Mouse (Mus musculus) stomach, postnatal 0 days (tissue): ENCODE measurements around the gene Chrna10. TPM values are rescaled to one million over a fixed set of nuclear protein-coding genes. Genes with fewer than 3 reads are reported as not detected.

Experiments
- ATAC-seq: fragments of 200-750 bp; cut with Nextera tagmentation; 2 replicates; pipeline ENCODE4 v1.8.0; 2017; ENCODE audit not compliant: low FRiP score, low TSS enrichment
- DNase-seq: peaks from one replicate; pipeline ENCODE4 v3.0.0-alpha.2; 2016; ENCODE audit warnings: low spot score
- H3K27ac ChIP-seq: fragments of 300-500 bp; sonication (generic); replicated peaks from 2 replicates; pipeline ENCODE4 v1.5.1; 2014; ENCODE audit warnings: mild to moderate bottlenecking, control low read depth
- H3K27me3 ChIP-seq: fragments of 300-500 bp; sonication (generic); 2 replicates; pipeline ENCODE4 v1.6.1; 2014; ENCODE audit warnings: low read length; ENCODE audit not compliant: control insufficient read depth, insufficient read depth
- H3K36me3 ChIP-seq: fragments of 300-500 bp; sonication (generic); 2 replicates; pipeline ENCODE4 v1.6.1; 2014; ENCODE audit warnings: low read length, mixed read lengths; ENCODE audit not compliant: control insufficient read depth, insufficient read depth
- H3K4me1 ChIP-seq: fragments of 300-500 bp; sonication (generic); replicated peaks from 2 replicates; pipeline ENCODE4 v1.6.1; 2014; ENCODE audit warnings: antibody characterized with exemption; ENCODE audit not compliant: control insufficient read depth, insufficient read depth
- H3K4me2 ChIP-seq: fragments of 300-500 bp; sonication (generic); replicated peaks from 2 replicates; pipeline ENCODE4 v1.6.1; 2014; ENCODE audit warnings: low read depth, mild to moderate bottlenecking, control low read depth, moderate library complexity
- H3K4me3 ChIP-seq: fragments of 300-500 bp; sonication (generic); 2 replicates; pipeline ENCODE4 v1.5.1; 2014; ENCODE audit warnings: low read depth, low read length, control low read depth
- H3K9ac ChIP-seq: fragments of 300-500 bp; sonication (generic); 2 replicates; pipeline ENCODE4 v1.6.1; 2014; ENCODE audit warnings: mild to moderate bottlenecking, low read length, control low read depth, mixed read lengths
- H3K9me3 ChIP-seq: fragments of 300-500 bp; sonication (generic); 2 replicates; pipeline ENCODE4 v1.6.1; 2016; ENCODE audit warnings: low read length; ENCODE audit not compliant: control insufficient read depth
- CTCF ChIP-seq: IDR thresholded peaks from 2 replicates; pipeline ENCODE4 v1.5.1; 2016; ENCODE audit warnings: antibody characterized with exemption, low read depth, mild to moderate bottlenecking, moderate library complexity
- EP300 ChIP-seq: optimal IDR thresholded peaks from 2 replicates; pipeline ENCODE3; 2016; ENCODE audit warnings: antibody characterized with exemption
- WGBS: fragments of 180-500 bp; shearing (Covaris S2); extraction: QIAGEN DNeasy Blood & Tissue Kit; methylation state at CpG from one replicate; pipeline ENCODE4 v1.1.7; 2014; 5-methylcytosine and 5-hydroxymethylcytosine counted together
- polyA plus RNA-seq: library from polyadenylated mRNA; unstranded; fragments of >200 nt; fragmentation: Nextera tagmentation; extraction: Ambion mirVana; gene quantifications from 2 replicates; pipeline ENCODE4 v1.2.1, GENCODE M21; 2015

Gene Chrna10
- polyA plus RNA-seq, 1 experiment from 2014 or later: not detected

- Histone ChIP-seq H3K27me3 (no peaks in the 10 kb centered on the region), H3K9me3 (no peaks in the 10 kb centered on the region), H3K4me1 (no peaks in the 10 kb centered on the region), H3K9ac (no peak overlapping the region), H3K27ac (no peak overlapping the region), H3K4me3 (no peak overlapping the region), H3K36me3 (no peaks in the 10 kb centered on the region), H3K4me2 (no peak overlapping the region)
- TF ChIP-seq CTCF: no peak
- no peak for TF ChIP-seq EP300
- no peak for DNase-seq
- ATAC-seq: no peak
- 45% methylated on average over 5 of the region's 5 CpGs for WGBS
Measured at GRCm38 (mm10) chr7:102104126-102104525, 12.5 kb downstream of the Chrna10 start.

GRCm38 (mm10) chr7:102103555-102103954, 13.1 kb downstream of the Chrna10 start:
- Histone ChIP-seq H3K9ac (no peak overlapping the region), H3K4me1 (no peaks in the 10 kb centered on the region), H3K27ac (no peak overlapping the region), H3K4me3 (no peak overlapping the region), H3K27me3 (no peaks in the 10 kb centered on the region), H3K36me3 (no peaks in the 10 kb centered on the region), H3K9me3 (no peaks in the 10 kb centered on the region), H3K4me2 (no peak overlapping the region)
- no peak for ATAC-seq
- no peak for DNase-seq
- TF ChIP-seq EP300 (no peak), CTCF (no peak)
- 61% methylated on average over 2 of the region's 2 CpGs for WGBS

DNA sequence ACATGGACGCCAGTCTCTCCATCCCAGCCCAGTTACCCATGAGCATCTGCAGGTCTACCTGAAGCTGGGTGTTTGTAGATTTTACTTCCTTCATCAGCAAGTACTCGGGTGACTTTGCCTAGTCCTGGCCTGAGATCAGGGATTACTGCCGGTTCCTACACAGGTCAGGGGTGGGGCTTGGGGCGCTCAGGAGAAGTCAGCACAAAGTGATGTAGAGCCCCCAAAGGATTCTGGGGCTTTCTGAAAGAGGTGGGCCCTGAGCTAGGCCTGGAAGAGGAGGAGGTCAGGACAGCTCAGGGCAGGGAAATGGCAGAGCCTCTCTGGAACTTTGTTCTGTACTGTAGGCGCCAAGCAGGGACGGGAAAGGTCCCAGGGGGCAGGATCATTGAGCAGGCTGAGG, 13.9 kb downstream of the Chrna10 start:
- no peaks in the 10 kb centered on the region for H3K36me3 ChIP-seq
- DNase-seq: no peak
- no peak overlapping the region for H3K4me3 ChIP-seq
- no peaks in the 10 kb centered on the region for H3K4me1 ChIP-seq
- H3K4me2 ChIP-seq: no peak overlapping the region
- 35% methylated on average over 6 of the region's 6 CpGs for WGBS
- no peak overlapping the region for H3K27ac ChIP-seq
- H3K9me3 ChIP-seq: no peaks in the 10 kb centered on the region
- no peaks in the 10 kb centered on the region for H3K27me3 ChIP-seq
- H3K9ac ChIP-seq: no peak overlapping the region
- no peak for ATAC-seq
- no peak for TF ChIP-seq CTCF
- no peak for TF ChIP-seq EP300

- DNase-seq (no peak), ATAC-seq (no peak)
- TF ChIP-seq EP300 (no peak), CTCF (no peak)
Measured at GRCm38 (mm10) chr7:102102241-102102640, 14.4 kb downstream of the Chrna10 start.

GRCm38 (mm10) chr7:102101487-102101886, 15.1 kb downstream of the Chrna10 start, which contains the start of gene Art1:
Gene Art1, plus strand, starts transcription at chr7:102101743.
- H3K4me1 ChIP-seq: no peaks in the 10 kb centered on the region
- no peaks in the 10 kb centered on the region for H3K36me3 ChIP-seq
- TF ChIP-seq CTCF (no peak), EP300 (no peak)
- no peak within 1 kb of the TSS for H3K4me2 ChIP-seq
- no peak within 1 kb of the TSS for H3K9ac ChIP-seq
- H3K27me3 ChIP-seq: no peaks in the 10 kb centered on the region
- H3K27ac ChIP-seq: no peak within 1 kb of the TSS
- no peak within 1 kb of the TSS for H3K4me3 ChIP-seq
- 75% methylated on average over 5 of the region's 5 CpGs for WGBS
- DNase-seq (no peak), ATAC-seq (no peak)
- no peaks in the 10 kb centered on the region for H3K9me3 ChIP-seq

More at GRCm38 (mm10) chr7:102102241-102102640, 14.4 kb downstream of the Chrna10 start:
- no peaks in the 10 kb centered on the region for H3K27me3 ChIP-seq
- H3K9me3 ChIP-seq: no peaks in the 10 kb centered on the region
- H3K4me3 ChIP-seq: no peak overlapping the region
- no peaks in the 10 kb centered on the region for H3K36me3 ChIP-seq
- no peak overlapping the region for H3K4me2 ChIP-seq
- no peak overlapping the region for H3K9ac ChIP-seq
- H3K4me1 ChIP-seq: no peaks in the 10 kb centered on the region
- H3K27ac ChIP-seq: no peak overlapping the region
- 60% methylated on average over 8 of the region's 8 CpGs for WGBS

DNA sequence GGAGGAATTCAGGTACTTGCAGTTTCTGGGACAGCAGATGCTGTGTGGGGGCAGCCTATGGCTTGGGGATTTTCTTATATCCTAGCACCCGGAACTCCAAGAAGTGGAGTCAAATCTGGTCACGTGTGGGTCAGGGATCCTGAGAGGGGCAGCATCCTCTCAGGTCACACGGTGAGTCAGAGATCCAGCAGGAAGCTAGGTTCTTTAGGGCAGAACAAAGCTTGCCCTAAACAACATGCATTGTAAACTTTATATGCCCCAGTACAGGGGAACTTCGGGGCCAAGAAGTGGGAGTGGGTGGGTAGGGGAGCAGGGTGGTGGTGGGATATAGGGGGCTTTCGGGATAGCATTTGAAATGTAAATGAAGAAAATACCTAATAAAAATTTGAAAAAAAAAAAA, 15.8 kb downstream of the Chrna10 start:
- ATAC-seq (no peak), DNase-seq (no peak)
- no peak for TF ChIP-seq CTCF
- no peak for TF ChIP-seq EP300
- Histone ChIP-seq H3K4me3 (no peak overlapping the region), H3K9ac (no peak overlapping the region), H3K27ac (no peak overlapping the region), H3K27me3 (no peaks in the 10 kb centered on the region), H3K4me2 (no peak overlapping the region), H3K4me1 (no peaks in the 10 kb centered on the region), H3K9me3 (no peaks in the 10 kb centered on the region), H3K36me3 (no peaks in the 10 kb centered on the region)
- 70% methylated on average over 5 of the region's 5 CpGs for WGBS
